Mouse (Mus musculus) C2C12 (cell line): ENCODE data around the gene Msh5.

Source experiments
- CEBPB ChIP-seq: IDR thresholded peaks from one replicate; pipeline ENCODE4 v1.6.1; 2011; ENCODE audit warnings: low read depth, mild to moderate bottlenecking, control low read depth, moderate library complexity
- CTCF ChIP-seq: IDR thresholded peaks from one replicate; pipeline ENCODE4 v1.5.1; 2011; ENCODE audit not compliant: control insufficient read depth, insufficient read depth, insufficient read length
- MAX ChIP-seq: IDR thresholded peaks from one replicate; pipeline ENCODE4 v1.6.1; 2011; ENCODE audit warnings: mild to moderate bottlenecking, control low read depth
- MYOD1 ChIP-seq: IDR thresholded peaks from one replicate; pipeline ENCODE4 v1.6.1; 2011; ENCODE audit warnings: low read depth; ENCODE audit not compliant: control insufficient read depth, insufficient read length
- MYOG ChIP-seq: IDR thresholded peaks from one replicate; pipeline ENCODE4 v1.6.1; 2011; ENCODE audit not compliant: control insufficient read depth, insufficient read length; ENCODE audit errors: extremely low read depth
- USF1 ChIP-seq: IDR thresholded peaks from one replicate; pipeline ENCODE4 v1.6.1; 2011; ENCODE audit warnings: low read depth, mild to moderate bottlenecking, control low read depth, moderate library complexity

DNA sequence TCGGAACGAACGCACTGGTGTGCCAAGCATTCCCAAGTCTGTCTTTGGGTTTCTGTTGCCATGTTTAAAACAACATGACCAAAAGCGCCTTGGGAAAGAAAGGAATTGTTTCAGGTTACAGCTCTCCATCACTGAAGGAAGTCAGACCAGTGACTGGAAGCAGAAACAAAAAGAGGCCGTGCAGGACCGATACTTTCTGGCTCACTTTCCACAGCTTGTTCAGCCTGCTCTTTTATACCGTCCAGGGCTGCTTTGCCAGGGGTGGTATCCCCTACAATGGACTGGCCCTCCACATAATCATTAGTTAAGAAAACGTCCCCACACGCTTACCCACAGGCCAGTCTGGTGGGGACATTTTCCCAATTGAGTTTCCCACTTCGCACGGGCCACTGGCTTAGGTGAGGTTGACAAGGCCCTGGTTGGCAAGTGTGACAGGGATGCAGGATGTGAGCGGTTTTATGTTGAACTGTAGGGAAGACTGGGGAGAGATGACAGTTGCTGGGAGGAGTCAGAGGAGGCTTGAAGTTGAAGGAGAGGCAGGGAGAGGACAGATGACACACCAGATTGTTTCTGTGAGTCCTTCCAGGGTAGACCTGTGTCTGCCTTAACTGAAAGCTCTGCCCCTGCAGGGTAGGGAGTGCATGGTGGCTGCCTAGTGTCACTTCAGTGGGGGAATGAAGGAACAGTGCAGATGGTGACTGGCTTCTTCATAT is 44.2 kb downstream of the Msh5 start:
- TF ChIP-seq CTCF = no peak
- no peak for TF ChIP-seq MAX
- TF ChIP-seq USF1 = no peak
- TF ChIP-seq MYOG = no peak
- no peak for TF ChIP-seq MYOD1
- no peak for TF ChIP-seq CEBPB
